Mouse (Mus musculus): Measurements from ENCODE around the gene Arpin.

Gene Arpin

DNA sequence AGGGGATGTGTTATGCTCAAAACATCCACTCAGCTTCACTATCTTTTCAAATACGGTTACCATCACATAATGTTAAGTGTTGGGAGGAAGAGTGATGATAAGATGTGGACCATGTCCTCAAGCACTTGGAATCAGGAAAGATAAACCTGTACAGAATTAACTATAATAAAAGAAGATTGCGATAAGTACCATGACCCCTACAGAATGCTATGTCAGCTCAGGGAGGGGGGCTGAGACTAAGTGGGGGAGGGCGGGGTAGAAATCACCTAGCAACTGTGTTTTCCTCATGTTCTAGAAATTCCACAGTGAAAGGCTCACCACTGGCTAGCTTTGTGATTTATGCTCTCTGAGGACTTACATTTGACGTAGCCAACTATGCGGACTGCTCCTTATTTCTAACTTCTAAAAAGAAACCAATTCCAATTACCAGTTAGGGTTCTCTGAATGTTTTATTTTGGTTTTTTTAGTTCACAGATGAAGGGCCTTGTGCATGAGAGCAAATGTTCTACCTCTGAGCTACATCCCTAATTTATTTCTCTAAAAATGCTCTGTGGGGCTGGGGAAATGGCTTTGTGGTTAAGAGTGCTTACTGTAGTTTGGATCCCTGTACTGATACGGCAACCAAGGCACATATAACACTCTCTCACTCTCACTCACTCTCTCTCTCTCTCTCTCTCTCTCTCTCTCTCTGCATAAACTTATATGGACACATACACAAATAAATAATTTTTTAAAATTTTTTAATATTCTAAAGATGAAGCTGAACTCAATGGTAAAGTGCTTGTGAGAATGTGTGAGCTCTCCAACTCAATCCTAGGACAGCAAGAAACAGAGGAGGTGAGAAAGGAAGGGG lies 42.4 kb downstream of the Arpin start:
- DNase-seq (ENCODE audit: low spot score in 2 of 2): no peak

DNA sequence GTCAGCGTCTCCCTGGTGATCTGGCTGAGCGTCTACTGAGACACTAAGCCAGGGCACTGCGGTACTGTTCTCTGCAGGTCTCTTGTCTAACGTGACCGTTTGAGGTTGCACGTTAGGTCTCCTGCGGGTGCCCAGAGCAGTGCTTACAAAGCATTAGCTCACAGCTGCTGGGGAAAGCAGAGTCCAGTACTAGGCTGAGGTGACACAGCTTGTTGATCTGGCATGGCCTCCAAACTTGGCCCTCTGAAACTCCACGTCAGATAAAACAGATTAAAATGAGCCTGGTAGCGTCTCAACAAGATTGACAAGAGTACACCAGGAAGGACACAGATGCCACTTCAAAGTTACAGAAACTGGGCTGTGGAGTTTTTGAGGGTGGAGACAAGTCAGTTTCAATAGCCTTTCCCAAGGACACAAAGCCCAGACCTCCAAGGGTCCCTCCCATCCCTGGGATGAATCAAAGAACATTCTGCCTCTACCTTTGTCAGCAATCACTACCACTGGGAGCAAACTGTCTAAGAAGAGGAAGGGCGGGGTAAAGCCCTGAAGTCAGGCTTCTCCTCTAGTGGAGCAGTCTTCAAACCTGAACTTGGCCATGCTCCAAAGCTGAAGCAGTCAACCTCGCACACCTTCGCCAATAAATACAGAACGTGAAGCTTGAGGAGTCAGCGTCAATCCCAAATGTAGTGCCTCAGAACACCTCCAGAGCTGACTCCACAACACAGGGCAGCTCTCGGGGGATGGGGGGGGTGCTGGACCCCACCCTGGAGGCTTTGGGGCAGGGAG lies 44.5 kb downstream of the Arpin start:
- no peak for DNase-seq (ENCODE audit: low spot score in 2 of 2)

DNA sequence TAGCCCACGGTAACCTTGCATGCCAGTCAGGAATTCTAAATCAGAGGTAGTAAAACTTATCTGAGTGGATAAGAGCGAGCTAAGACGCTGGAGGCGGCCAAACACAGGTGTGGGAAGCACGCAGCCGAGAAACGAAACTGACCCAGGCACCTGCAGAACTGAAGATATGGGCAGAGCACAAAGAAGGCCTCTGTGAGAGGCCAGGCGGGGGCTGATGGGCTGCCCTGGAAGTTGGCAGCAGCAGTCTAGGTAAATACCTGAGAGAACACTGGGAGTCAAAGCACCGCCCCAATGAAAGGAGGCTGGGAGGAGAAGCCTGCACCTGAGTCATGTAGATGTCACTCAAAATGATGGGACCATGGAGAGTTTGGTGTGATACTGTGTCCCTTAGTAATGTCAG lies 46.6 kb downstream of the Arpin start:
- no peak for DNase-seq (ENCODE audit: low spot score in 2 of 2)

DNA sequence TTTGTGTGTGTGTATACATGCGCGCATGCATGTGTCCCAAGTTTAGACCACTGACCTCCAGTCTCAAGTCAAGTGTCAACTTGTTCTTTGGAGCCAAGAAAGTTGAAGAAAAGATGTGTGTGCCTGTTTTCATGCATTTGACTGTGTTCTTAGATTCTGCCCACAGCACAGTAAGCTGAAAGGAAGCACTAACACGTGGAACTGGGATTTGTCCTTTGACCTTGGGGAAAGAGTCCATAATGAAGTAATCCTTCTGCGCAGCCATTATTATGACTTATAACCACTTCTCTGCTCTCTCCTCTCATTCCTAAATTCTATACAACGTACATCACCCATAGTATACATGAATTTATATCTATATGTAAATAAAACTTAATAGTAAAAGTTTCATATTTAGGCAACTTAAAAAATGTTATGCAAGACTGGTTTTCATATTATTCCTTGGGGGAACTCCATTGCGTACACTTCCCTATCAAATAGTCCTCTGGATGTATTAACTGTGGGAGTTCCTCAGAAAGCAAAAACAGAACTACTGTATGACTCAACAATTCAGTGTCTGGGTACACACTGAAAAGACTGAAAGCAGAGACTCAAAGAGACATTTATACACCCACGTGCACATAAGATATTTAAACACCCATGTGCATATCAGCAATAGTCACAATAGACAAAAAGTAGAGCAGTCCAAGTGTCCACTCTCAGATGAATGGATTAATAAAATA lies 51.4 kb downstream of the Arpin start:
- DNase-seq (ENCODE audit: low spot score in 2 of 2): no peak

DNA sequence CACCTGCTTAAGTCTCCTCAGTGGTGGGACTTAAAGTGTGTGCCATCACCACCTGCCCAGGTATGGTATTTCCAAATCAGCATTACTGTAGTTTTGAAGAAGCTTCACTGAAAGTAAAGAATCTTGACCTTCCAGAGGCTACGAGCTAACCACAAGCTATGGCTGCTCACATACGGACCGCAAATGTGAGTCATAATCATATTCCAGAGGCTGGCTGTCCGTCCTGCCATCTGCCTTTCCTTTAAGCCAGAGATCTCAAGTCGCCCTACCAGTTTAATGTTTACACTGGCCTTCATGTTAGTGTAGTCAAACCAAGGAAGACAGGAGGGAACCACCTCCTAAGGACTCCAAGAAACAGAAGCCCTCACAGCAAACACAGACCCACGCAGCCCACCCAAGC lies 53.3 kb downstream of the Arpin start:
- no peak for DNase-seq (ENCODE audit: low spot score in 2 of 2)

DNA sequence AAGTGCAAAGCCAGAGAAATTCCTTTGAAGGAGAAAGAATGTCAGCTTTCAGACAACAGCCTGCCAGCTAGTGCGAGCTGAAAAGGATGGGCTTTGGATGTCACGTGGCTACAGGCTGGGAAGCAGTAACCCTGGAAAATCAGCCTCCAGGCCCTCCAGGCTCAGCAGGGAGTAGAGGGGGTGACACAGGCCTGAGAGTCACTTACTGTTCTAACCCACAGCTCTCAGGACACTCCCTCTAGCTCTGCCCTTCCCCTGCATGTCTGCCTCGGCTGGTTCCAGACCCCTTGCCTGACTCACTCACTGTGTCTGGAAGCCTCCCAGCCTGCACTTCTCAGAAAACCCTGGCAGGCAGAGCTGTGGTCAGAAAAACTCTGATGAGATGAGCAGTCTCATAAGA lies 54.2 kb downstream of the Arpin start:
- no peak for DNase-seq (ENCODE audit: low spot score in 2 of 2)

DNA sequence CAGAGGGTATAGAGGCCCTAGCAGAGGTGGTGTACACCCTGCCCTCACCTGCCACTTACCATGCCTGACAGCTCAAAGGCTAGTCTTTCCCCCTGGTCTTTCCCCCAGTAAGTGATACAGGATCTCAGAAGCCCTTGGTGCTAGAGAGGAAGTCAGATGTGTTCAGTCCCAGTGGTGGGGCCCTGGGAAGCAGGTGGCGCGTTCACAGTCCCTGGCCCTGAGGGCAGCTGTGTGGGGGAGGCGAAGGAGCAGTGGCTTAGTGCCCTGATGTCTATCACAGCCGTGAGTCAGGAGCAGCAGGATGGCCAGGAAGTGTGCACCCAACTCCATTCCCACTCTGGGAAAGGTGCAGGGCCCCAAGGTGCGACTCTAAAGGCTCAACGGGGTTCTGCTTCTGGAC lies 55.1 kb downstream of the Arpin start:
- DNase-seq (ENCODE audit: low spot score in 2 of 2): no peak

DNA sequence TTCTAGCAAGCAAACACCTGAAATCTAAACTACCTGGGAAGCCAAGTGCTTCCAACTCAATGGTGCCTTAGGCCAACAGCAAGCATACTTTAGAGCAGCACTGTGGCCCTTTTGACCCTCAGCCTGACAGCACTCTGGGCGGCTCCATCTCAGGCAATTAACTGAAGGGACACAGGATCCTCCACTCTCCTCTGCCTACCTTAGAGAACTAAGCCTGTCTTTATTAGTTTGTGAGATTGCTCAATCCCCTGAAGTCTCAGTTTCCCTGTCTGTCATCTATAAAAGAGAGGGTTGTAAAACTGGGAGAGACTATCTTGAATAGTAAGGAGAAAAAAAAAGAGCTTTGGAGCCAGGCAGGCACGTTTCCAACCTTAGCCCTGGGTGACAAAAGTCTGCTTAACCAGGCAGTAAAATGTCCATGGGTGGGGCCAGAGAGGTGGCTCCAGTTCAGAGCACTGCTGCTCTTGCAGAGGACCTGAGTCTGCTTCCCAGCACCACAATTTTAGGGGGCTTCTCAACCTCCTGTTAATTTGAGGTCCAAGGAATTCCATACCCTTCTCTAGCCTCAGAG lies 56.6 kb downstream of the Arpin start:
- DNase-seq (ENCODE audit: low spot score in 2 of 2): no peak

All from spleen, postnatal 4 days (tissue).